Mouse (Mus musculus): ENCODE measurements around the gene Gata2. TPM values are rescaled to one million over a fixed set of nuclear protein-coding genes. Genes with fewer than 3 reads are reported as not detected.

Gata2 gene
- polyA plus RNA-seq, 1 experiment = 3.0 TPM

DNA sequence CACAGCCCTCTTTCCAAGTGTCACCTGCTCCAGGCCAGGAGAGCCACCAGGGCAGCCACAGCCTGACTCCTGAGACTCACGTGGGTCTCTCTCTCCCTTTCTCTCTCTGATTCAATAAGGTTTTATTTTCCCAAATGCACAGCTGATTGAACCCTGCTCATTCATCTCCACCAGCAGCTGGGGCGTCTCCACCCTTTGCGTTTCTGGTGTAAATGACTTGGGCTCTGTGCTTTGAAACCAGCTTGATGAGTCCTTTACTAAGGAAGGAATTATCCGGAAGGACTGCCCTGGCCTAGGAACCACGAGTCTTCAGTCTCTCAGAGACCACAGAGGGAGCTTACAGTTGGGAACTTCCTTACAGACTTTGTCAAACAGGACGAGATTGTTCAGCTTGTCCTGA, 38.5 kb downstream of the Gata2 start:
- WGBS = 67% methylated on average over 6 of the region's 6 CpGs
- no peaks in the 10 kb centered on the region for H3K27me3 ChIP-seq (ENCODE audit: control insufficient read depth, insufficient read depth, low read length)
- TF ChIP-seq POLR2A (IDR thresholded peaks at IDR 0.05; ENCODE audit: control insufficient read depth, extremely low read depth, insufficient read depth, low read length, poor library complexity) (no peak), CTCF (IDR thresholded peaks at IDR 0.05; ENCODE audit: borderline replicate concordance, control insufficient read depth, extremely low read depth, insufficient read depth, low read length, poor library complexity) (no peak)

DNA sequence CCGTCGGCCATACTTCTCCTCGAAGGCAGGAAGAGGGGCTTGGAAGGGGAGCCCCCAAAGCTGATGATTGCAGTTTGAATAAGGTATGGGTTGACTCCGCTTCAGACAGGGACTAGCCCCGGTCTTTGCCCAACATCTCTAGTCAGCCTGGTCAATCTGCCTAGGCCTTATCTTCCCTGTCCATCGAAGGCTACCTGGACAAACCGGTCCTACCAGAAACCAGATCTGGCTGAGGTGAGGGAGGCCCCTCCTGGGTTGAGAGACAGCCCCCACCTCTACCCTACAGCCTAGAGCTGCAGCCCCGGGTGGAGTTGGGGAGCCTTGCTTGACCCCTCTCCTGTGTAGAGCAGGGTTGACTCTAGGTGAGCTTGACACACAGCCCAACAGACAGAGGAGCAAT, 40.3 kb downstream of the Gata2 start:
- H3K27ac ChIP-seq (ENCODE audit: control insufficient read depth, insufficient read depth, low read length) = no peak overlapping the region
- 89% methylated on average over 8 of the region's 8 CpGs for WGBS
- no peak for DNase-seq
- H3K4me3 ChIP-seq (ENCODE audit: control insufficient read depth, insufficient read depth, low read length) = no peak overlapping the region
- no peak for TF ChIP-seq POLR2A (IDR thresholded peaks at IDR 0.05; ENCODE audit: control insufficient read depth, extremely low read depth, insufficient read depth, low read length, poor library complexity)
- no peak for TF ChIP-seq CTCF (IDR thresholded peaks at IDR 0.05; ENCODE audit: borderline replicate concordance, control insufficient read depth, extremely low read depth, insufficient read depth, low read length, poor library complexity)
- no peaks in the 10 kb centered on the region for H3K36me3 ChIP-seq (ENCODE audit: control insufficient read depth, insufficient read depth, low read length)
- H3K4me1 ChIP-seq (replicated peaks; ENCODE audit: control insufficient read depth, insufficient read depth, low read length) = no peaks in the 10 kb centered on the region
- H3K27me3 ChIP-seq (ENCODE audit: control insufficient read depth, insufficient read depth, low read length) = no peaks in the 10 kb centered on the region

More for the DNA sequence above, 38.5 kb downstream of the Gata2 start:
- DNase-seq = no peak
- H3K36me3 ChIP-seq (ENCODE audit: control insufficient read depth, insufficient read depth, low read length) = no peaks in the 10 kb centered on the region
- no peak overlapping the region for H3K27ac ChIP-seq (ENCODE audit: control insufficient read depth, insufficient read depth, low read length)
- no peaks in the 10 kb centered on the region for H3K4me1 ChIP-seq (replicated peaks; ENCODE audit: control insufficient read depth, insufficient read depth, low read length)
- H3K4me3 ChIP-seq (ENCODE audit: control insufficient read depth, insufficient read depth, low read length) = no peak overlapping the region

DNA sequence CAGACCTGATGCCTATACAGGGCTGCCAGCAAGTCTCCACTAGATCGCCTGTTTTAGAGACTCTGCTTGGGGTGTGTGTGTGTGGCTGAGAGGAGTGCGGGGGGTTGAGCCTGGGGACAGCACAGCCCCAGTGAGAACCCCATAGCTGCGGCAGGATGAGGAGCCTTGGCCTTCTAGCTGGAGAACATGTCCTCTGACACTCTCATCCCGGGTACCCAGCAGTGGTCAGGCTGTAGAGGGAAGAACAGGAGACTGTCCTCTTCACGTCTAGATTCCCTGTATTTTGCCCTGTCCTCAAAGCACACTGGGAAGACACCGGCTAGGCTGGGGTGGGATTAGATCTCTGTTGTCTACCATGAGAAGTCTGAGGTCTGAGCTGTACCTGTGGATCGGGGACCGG, 41.8 kb downstream of the Gata2 start:
- WGBS = 75% methylated on average over 8 of the region's 8 CpGs
- TF ChIP-seq POLR2A (IDR thresholded peaks at IDR 0.05; ENCODE audit: control insufficient read depth, extremely low read depth, insufficient read depth, low read length, poor library complexity) (no peak), CTCF (IDR thresholded peaks at IDR 0.05; ENCODE audit: borderline replicate concordance, control insufficient read depth, extremely low read depth, insufficient read depth, low read length, poor library complexity) (no peak)
- no peak for DNase-seq
- H3K27ac ChIP-seq (ENCODE audit: control insufficient read depth, insufficient read depth, low read length) = no peak overlapping the region
- no peaks in the 10 kb centered on the region for H3K36me3 ChIP-seq (ENCODE audit: control insufficient read depth, insufficient read depth, low read length)
- no peaks in the 10 kb centered on the region for H3K27me3 ChIP-seq (ENCODE audit: control insufficient read depth, insufficient read depth, low read length)
- H3K4me1 ChIP-seq (replicated peaks; ENCODE audit: control insufficient read depth, insufficient read depth, low read length) = no peaks in the 10 kb centered on the region
- H3K4me3 ChIP-seq (ENCODE audit: control insufficient read depth, insufficient read depth, low read length) = no peak overlapping the region

DNA sequence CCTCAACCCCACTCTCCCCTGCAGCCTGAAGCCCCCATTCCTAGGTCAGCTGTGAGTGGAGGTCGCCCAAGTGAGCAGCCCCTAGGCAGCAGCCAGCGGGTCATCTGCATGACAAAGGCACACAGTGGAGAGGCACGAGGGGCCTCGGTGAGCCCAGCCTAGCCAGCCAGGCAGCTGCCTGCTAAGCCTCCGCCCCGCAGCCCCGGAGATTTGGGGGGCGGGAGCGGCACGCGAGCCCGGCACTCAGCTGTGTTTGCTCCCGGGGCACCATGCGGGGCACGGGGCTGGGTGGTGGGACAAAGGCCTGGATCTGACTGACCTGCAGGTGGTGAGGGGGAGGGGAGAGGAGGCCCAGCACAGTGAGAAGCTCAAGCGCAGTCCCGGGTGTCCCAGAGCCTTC, 42.3 kb downstream of the Gata2 start:
- no peak for TF ChIP-seq CTCF (IDR thresholded peaks at IDR 0.05; ENCODE audit: borderline replicate concordance, control insufficient read depth, extremely low read depth, insufficient read depth, low read length, poor library complexity)
- TF ChIP-seq POLR2A (IDR thresholded peaks at IDR 0.05; ENCODE audit: control insufficient read depth, extremely low read depth, insufficient read depth, low read length, poor library complexity) = no peak
- Histone ChIP-seq H3K4me1 (replicated peaks; ENCODE audit: control insufficient read depth, insufficient read depth, low read length) (no peaks in the 10 kb centered on the region), H3K36me3 (ENCODE audit: control insufficient read depth, insufficient read depth, low read length) (no peaks in the 10 kb centered on the region), H3K27ac (ENCODE audit: control insufficient read depth, insufficient read depth, low read length) (no peak overlapping the region), H3K4me3 (ENCODE audit: control insufficient read depth, insufficient read depth, low read length) (no peak overlapping the region), H3K27me3 (ENCODE audit: control insufficient read depth, insufficient read depth, low read length) (no peaks in the 10 kb centered on the region)
- no peak for DNase-seq
- WGBS = 59% methylated on average over 15 of the region's 17 CpGs

DNA sequence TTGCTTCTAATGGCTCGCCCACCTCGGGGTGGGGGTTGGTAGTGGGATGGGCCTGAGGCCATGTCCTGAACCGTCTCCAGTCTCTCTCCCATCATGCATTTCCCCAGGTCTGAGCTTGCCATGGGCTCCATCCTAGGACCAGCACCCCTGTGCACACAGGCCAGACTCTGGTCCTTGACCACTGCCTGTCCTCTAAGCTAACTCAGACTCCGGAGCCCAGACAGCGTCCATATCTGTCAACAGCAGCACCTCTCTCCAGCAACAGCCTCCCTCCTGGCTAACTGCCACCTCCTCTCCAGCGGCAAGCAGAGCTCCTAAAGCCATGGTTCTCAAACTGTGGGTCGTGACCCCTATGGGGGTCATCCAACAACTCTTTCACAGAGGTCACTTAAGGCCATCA, 42.8 kb downstream of the Gata2 start:
- TF ChIP-seq POLR2A (IDR thresholded peaks at IDR 0.05; ENCODE audit: control insufficient read depth, extremely low read depth, insufficient read depth, low read length, poor library complexity) (no peak), CTCF (IDR thresholded peaks at IDR 0.05; ENCODE audit: borderline replicate concordance, control insufficient read depth, extremely low read depth, insufficient read depth, low read length, poor library complexity) (no peak)
- H3K4me3 ChIP-seq (ENCODE audit: control insufficient read depth, insufficient read depth, low read length) = no peak overlapping the region
- no peaks in the 10 kb centered on the region for H3K4me1 ChIP-seq (replicated peaks; ENCODE audit: control insufficient read depth, insufficient read depth, low read length)
- H3K36me3 ChIP-seq (ENCODE audit: control insufficient read depth, insufficient read depth, low read length) = no peaks in the 10 kb centered on the region
- WGBS = 82% methylated on average over 7 of the region's 7 CpGs
- DNase-seq = no peak
- no peaks in the 10 kb centered on the region for H3K27me3 ChIP-seq (ENCODE audit: control insufficient read depth, insufficient read depth, low read length)
- no peak overlapping the region for H3K27ac ChIP-seq (ENCODE audit: control insufficient read depth, insufficient read depth, low read length)

DNA sequence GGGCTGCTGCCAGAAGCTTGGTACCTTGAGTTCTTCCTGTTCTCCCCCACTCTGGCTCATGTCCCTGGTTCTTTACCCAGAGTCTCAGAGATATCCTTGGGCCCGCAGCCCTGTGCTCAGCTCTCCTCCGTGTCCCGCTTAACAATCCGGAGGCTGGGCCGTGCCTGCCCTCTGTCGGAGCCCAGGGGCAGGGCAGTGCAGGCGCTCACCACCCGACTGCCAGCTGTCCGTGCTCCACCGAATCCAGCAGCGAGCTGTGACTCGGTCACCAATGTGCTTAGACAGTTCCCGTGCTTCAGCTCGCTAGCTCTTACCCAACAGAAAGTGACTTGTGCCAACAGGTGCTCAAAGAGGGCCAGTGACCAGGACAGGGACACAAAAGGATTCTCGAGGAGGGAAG, 48.9 kb downstream of the Gata2 start:
- no peaks in the 10 kb centered on the region for H3K27me3 ChIP-seq (ENCODE audit: control insufficient read depth, insufficient read depth, low read length)
- TF ChIP-seq POLR2A (IDR thresholded peaks at IDR 0.05; ENCODE audit: control insufficient read depth, extremely low read depth, insufficient read depth, low read length, poor library complexity) (no peak), CTCF (IDR thresholded peaks at IDR 0.05; ENCODE audit: borderline replicate concordance, control insufficient read depth, extremely low read depth, insufficient read depth, low read length, poor library complexity) (0 out of 2 replicates have a peak, but pooled peaks have one; percentile 54)
- H3K27ac ChIP-seq (ENCODE audit: control insufficient read depth, insufficient read depth, low read length) = no peak overlapping the region
- 10% methylated on average over 15 of the region's 15 CpGs for WGBS
- H3K36me3 ChIP-seq (ENCODE audit: control insufficient read depth, insufficient read depth, low read length) = no peaks in the 10 kb centered on the region
- no peak overlapping the region for H3K4me3 ChIP-seq (ENCODE audit: control insufficient read depth, insufficient read depth, low read length)
- H3K4me1 ChIP-seq (replicated peaks; ENCODE audit: control insufficient read depth, insufficient read depth, low read length) = no peaks in the 10 kb centered on the region
- DNase-seq = peak; percentile 33

DNA sequence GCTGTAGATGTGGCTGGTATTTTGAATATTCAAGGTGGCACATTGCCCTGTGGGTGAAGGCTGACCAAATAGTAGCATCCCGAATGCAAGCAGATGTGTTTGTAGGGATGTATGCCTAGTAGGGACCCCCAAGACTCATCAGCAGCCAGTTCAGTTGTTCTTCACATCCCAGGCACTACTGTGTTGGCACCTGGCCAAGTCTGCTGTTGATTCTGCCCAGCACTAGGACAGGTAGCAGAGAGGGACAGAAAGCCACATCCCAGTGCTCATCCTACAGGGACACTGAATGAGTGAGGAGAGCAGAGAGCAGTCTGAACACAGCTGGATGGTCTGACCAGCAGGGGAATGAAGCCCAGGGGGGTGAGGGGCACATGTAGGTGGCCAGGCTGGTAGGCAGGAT, 55.5 kb downstream of the Gata2 start:
- DNase-seq = no peak
- no peaks in the 10 kb centered on the region for H3K36me3 ChIP-seq (ENCODE audit: control insufficient read depth, insufficient read depth, low read length)
- H3K4me1 ChIP-seq (replicated peaks; ENCODE audit: control insufficient read depth, insufficient read depth, low read length) = no peaks in the 10 kb centered on the region
- H3K4me3 ChIP-seq (ENCODE audit: control insufficient read depth, insufficient read depth, low read length) = no peak overlapping the region
- TF ChIP-seq POLR2A (IDR thresholded peaks at IDR 0.05; ENCODE audit: control insufficient read depth, extremely low read depth, insufficient read depth, low read length, poor library complexity) (no peak), CTCF (IDR thresholded peaks at IDR 0.05; ENCODE audit: borderline replicate concordance, control insufficient read depth, extremely low read depth, insufficient read depth, low read length, poor library complexity) (no peak)
- H3K27ac ChIP-seq (ENCODE audit: control insufficient read depth, insufficient read depth, low read length) = no peak overlapping the region
- H3K27me3 ChIP-seq (ENCODE audit: control insufficient read depth, insufficient read depth, low read length) = no peaks in the 10 kb centered on the region
- WGBS = 100% methylated on average over 1 of the region's 1 CpGs
